Mouse (Mus musculus) brain, embryonic 14.5 days (tissue): ENCODE data around the gene Trip4.

Experiments used
- CTCF ChIP-seq: fragments of 200-500 bp; IDR thresholded peaks from 2 replicates; pipeline ENCODE4 v1.5.1; 2012; ENCODE audit warnings: inconsistent platforms, mild to moderate bottlenecking, moderate library complexity, borderline replicate concordance; ENCODE audit not compliant: insufficient read depth, insufficient read length; ENCODE audit errors: extremely low read depth
- POLR2A ChIP-seq: fragments of 200-500 bp; IDR thresholded peaks from 2 replicates; pipeline ENCODE4 v1.6.1; 2012; ENCODE audit warnings: mild to moderate bottlenecking, inconsistent platforms, borderline replicate concordance; ENCODE audit not compliant: poor library complexity, insufficient read depth, insufficient read length, severe bottlenecking; ENCODE audit errors: extremely low read depth

DNA sequence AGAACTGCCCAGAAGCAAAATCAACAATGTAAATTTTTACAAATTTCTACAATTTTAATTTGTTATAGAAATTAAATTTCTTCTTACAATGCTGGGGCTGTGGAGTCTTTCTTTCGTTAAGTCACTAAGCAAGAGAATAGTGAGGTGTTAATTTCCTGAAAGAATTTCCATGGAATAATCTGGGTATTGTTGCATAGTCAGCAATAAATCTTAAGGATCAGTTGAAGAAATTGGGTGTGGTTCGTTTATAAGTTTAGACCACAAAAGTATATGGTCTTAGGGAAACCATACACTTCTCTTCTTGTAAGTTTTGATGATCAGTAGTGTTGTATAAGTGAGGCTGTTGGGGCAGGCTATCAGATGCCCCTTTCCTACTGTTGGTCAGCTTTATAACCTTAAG is 29.0 kb upstream of the Trip4 start:
- TF ChIP-seq CTCF (no peak), POLR2A (no peak)
